Mouse (Mus musculus) cerebellum, adult 2 months (tissue): Measurements from ENCODE around the gene Tex50.

ENCODE experiments used
- CTCF ChIP-seq: fragments of 200-500 bp; IDR thresholded peaks from 2 replicates; pipeline ENCODE4 v1.5.1; 2011; ENCODE audit warnings: low read depth, mild to moderate bottlenecking, control low read depth, low read length, moderate library complexity, borderline replicate concordance; ENCODE audit not compliant: insufficient read depth
- POLR2A ChIP-seq: fragments of 200-500 bp; IDR thresholded peaks from 2 replicates; pipeline ENCODE4 v1.6.1; 2011; ENCODE audit warnings: low read length, control low read depth, borderline replicate concordance; ENCODE audit not compliant: insufficient read depth

DNA sequence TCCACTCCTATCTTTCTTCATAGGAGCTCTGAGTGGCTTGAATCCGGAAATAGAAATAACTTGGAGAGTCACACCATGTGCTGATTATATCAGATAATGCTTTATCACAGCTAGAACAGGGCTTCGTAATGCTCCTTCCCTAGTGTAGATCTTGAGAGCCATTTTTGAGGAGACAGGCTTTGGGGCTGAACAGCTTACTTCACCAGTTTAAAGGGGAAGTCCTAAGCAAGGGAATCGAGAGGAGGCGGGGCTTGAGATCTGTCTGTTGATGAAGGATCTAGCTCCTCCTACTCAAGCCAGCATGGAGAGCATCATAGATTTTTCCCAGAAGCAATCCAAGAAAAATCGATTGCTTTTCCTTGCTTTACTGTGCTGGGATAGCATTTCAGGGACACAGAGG, 40.7 kb upstream of the Tex50 start:
- TF ChIP-seq POLR2A = no peak
- no peak for TF ChIP-seq CTCF
